Mouse (Mus musculus) mouse embryonic stem cell (cell line): ENCODE data around the gene Cdca7.

Source experiments
- in situ Hi-C, 2 experiments: fragments of 300-500 bp; cut with MboI; formaldehyde crosslinking; loops; 1 replicate in 1 of 2; 3 replicates in 1 of 2; pipeline ENCODE4 v1.14.3; 2019 to 2020; ENCODE audit warnings: low sequenced_read_pairs in 2 of 2, low pct_unique_long_range_greater_than_20kb in 1 of 2, mixed read lengths in 1 of 2; ENCODE audit not compliant: unreplicated experiment in 1 of 2

Gene Cdca7

DNA sequence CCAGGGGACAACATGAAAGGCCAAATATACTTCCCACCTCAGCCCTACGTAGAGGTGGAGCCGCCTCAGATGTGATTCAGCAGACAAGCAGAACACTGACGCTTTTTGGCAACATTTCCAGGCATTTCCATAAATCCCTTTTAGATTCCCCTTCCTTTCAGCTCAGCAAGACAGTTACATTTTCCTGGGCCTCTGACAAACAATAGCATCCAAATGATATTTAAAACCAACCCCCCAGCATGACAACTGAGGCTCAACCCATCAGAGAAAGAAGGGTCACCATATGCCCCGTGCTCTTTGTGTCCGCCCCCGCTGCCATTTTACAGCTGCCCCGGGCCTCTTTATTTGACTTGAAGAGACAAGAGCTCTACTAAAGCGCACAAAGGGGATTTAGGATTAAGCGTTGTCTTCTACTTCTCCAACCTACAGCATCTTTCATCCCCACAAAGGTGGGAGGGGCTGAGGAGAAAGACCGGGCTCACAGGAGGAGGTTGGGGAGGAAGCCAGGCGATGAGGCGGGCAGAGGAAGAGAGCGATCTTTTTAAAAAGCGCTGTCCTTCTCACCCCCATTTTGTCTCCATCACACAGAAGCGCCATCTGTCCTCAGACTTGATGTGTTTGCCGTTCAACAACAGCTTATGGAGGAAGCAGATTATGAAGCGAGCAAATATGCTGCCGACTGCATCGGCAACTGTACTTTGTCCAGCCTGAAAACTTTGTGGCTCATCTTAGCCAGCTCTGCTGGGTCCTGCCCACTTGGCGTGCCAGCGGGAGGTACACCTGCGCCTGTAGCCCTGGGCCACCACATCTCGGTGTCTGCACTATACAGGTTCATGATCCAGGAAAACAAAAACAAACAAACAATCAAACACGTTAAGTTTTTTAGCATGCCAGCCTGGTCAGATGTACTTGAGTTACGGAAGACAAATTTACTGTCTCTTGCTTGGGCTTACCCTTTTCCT is 53.7 kb downstream of the Cdca7 start:
- in situ Hi-C loops = no loop called here

DNA sequence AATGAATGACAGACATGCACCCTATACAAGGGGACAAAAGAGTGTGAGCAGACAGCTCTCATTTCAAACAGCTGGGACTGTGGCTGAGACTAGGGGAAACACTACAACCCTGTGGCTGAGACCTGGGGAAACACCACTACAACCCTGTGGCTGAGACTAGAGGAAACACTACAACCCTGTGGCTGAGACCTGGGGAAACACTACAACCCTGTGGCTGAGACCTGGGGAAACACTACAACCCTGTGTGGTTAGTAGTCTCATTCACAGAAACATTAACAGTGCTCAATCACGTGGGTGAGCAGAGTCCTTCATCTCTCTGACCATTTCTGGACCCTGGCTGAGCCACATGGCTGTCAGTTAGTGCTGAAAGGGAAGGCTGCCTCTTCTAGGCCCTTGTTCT is 59.9 kb downstream of the Cdca7 start:
- in situ Hi-C loops = no loop called here
